Mouse (Mus musculus): ENCODE measurements around the gene Sugp2.

- TF ChIP-seq CTCF (IDR thresholded peaks at IDR 0.05; ENCODE audit: extremely low read depth, insufficient read depth, insufficient read length, insufficient replicate concordance), result no peak
- no peak for TF ChIP-seq POLR2A (IDR thresholded peaks at IDR 0.05; ENCODE audit: low read depth, low read length)
These were observed 16.6 kb upstream of the Sugp2 start for GRCm38 (mm10) chr8:70217441-70217840.

Data from spleen, adult 2 months (tissue).